Mouse (Mus musculus): Measurements from ENCODE around the gene Adra2a.

Gene Adra2a

DNA sequence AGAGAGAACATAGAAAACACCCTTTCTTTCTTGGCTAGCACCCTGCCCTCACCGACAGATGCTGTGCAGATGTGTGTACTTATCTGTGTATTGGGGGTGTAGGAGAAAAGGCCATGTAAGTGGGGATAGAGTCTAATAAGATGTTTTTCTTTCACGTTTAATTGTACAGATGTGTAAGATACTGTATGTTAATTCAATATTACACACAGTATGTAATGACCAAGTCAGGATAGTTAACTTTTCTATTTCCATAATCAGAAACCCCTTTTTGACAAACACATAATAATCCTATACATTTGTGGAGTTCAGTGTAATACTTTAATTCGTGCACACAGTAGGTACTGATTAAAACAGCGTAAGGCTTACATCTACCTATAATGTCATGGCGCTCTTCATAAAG, at the start of gene Adra2a:
TSS of gene Adra2a (plus strand) at position 301 of the 400 bp plus-strand sequence.
- no peak for DNase-seq (ENCODE audit: inconsistent age in 2 of 2, low spot score in 1 of 2)

DNA sequence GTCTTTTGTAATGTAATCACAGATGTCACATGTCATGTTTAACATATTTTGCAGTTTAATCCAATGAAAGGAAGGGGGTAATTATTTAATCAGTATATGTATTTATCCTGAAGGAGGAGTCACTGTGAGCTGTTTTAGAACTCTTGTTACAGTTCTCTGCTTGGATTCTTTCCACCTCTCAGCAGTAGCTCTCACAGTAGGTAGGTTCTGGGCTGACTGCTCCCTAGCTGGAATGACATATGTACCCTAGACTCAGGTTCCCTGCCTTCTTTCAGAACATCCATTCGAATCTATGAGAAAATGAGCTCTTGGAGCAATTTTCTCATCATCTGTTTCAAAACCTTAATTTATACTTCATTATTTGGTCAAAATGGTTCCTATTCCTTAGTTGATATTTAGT, 49.7 kb upstream of the Adra2a start:
- no peak for DNase-seq (ENCODE audit: inconsistent age in 2 of 2, low spot score in 1 of 2)

DNA sequence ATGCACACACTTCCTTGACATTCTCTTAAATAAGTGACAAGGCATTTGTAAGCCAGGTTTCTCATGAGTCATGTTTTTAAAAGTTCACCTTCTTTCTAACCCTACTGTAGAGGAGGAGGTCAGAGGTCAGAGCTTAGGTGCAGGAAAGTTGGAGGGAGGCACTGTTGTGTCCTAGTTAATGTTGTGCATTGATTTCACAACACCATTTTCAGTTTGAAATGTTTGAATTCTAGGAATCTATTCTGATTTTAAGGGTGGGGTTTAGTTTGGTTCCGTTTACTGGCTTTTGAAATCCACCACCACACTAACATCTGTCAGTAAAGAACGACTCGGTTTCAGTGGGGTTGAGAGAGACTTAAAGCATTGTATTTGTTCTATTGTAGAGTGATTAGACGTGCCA, 33.0 kb upstream of the Adra2a start:
- no peak for DNase-seq (ENCODE audit: inconsistent age in 2 of 2, low spot score in 1 of 2)

GRCm38 (mm10) chr19:54014999-54015398, 29.0 kb upstream of the Adra2a start:
- no peak for DNase-seq (ENCODE audit: inconsistent age in 2 of 2, low spot score in 1 of 2)

GRCm38 (mm10) chr19:54015503-54015902, 28.4 kb upstream of the Adra2a start:
- DNase-seq (ENCODE audit: inconsistent age in 2 of 2, low spot score in 1 of 2), result no peak

DNA sequence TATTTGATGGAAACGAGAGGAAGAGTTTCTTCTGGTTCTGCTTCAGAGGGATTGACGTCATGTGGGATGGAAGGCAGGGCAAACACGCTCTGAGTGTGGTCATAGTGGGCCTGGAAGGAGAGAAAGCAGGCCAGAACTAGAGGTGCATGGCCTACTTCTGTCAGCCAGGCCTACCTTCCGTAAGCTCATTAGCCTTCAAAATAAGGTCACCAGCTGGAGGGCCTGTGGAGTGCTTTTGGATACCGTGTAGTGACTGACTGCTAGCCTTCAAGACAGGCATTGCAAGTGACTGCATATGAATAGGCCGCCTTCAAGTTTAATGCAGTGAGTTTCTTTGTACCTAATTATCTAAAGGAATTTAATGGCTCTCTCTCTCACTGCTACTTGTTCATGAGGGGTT, 8.9 kb upstream of the Adra2a start:
- DNase-seq (ENCODE audit: inconsistent age in 2 of 2, low spot score in 1 of 2), result no peak

DNA sequence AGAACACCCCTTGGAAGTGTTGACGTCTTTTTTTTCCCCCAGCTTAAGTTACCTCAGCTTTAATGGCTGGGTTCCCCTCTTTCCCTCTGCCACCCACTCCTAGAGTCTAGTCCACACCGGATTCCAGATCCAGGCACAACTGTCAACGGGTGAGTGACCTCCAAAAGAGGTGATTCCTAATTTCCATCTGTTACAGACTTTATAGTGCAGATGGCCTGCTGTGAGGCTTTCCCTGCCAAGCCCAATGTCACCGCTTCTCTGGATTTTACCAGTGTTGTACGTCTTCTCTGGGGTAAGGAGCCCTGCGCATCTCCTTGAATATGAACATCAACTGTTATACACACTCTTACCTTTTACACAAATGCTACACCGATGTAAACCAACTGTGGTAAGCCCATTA, 4.5 kb upstream of the Adra2a start:
- DNase-seq (ENCODE audit: inconsistent age in 2 of 2, low spot score in 1 of 2), result no peak

GRCm38 (mm10) chr19:54040356-54041028, 3.5 kb upstream of the Adra2a start:
- no peak for DNase-seq (ENCODE audit: inconsistent age in 2 of 2, low spot score in 1 of 2)

GRCm38 (mm10) chr19:54041029-54041367, 3.0 kb upstream of the Adra2a start:
- DNase-seq (ENCODE audit: inconsistent age in 2 of 2, low spot score in 1 of 2), result no peak

DNA sequence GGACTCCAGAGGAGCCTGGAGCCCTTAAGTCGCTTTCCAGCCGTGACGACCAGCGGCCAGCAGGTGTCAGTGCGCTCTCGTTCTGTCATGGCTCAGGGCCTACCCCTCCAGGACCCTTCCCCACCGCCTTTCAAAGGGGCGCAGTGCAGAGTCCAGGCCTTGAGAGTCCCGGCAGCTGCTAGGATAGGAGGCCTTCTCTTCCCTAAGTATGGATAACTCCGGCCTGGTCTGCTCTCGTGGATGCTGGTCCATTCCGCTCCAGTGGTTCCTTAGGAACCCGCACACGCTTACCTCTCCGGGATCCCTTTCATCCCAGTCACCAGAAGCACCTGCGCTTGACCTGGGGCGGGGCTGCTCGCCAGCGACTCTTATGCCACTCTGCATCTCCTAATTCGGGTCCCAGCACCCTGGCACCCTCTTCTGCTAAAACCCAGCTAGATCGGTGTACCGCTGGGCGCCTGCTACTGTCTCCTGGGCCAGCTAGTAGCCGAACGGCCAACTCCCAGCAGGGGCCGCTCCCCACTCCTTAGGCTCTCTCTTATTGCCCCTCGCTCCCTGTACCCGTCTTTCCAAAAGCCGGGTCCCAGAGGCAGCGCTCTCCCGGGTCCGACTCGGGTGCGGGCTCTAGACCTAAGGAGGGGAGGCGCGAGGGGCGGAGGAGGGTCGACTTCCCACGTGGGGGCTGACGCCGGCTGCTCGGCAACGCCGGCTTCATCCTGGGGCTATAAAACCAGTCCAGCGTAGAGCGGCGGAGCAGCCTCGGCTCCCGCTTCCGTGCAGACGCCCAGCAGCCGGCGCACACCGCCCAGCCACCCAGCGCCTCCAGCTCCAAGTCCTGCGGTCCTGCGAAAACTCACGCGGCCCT, 788 bp downstream of the Adra2a start:
- DNase-seq (ENCODE audit: inconsistent age in 2 of 2, low spot score in 1 of 2), result peak; percentile 39 to 87

DNA sequence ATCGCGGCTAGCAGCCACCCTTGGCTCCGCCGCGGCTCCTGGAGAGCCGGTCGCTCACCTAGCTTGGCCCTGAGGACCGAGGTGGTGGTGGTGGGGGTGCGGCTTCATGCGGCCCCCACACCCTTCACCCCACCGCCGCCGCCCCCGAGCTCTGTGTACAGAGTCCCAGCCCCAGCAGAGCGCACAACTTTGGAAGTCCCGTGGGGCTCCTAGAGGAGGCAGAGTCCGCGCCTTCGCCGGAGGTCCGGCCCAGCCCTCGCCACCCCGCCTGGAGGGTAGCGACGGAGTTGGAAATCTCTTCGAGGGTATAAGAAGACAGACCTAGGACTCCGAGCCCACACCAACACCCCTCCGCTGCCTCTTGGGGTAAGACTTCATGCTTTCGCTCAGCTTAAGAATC, 1.5 kb downstream of the Adra2a start:
- peak in 1 of 2 experiments; percentile 51 for DNase-seq (ENCODE audit: inconsistent age in 2 of 2, low spot score in 1 of 2)

DNA sequence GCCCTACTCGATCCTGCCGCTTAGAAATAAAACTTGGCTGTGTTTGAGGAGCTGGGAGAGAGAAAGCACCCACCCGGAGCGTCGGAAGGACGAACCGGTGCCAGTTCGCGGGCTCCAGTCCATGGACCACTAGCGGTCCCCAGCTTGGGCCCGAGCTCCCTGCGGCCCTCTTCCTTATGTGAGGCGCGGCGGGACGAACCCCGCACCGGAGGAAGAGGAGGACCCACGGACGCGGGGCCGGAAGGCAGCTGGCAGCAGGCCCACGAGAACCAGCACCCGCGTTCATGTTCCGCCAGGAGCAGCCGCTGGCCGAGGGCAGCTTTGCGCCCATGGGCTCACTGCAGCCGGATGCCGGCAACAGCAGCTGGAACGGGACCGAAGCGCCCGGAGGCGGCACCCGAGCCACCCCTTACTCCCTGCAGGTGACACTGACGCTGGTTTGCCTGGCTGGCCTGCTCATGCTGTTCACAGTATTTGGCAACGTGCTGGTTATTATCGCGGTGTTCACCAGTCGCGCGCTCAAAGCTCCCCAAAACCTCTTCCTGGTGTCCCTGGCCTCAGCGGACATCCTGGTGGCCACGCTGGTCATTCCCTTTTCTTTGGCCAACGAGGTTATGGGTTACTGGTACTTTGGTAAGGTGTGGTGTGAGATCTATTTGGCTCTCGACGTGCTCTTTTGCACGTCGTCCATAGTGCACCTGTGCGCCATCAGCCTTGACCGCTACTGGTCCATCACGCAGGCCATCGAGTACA, 2.2 kb downstream of the Adra2a start:
- DNase-seq (ENCODE audit: inconsistent age in 2 of 2, low spot score in 1 of 2), result peak in 1 of 2 experiments; percentile 56

DNA sequence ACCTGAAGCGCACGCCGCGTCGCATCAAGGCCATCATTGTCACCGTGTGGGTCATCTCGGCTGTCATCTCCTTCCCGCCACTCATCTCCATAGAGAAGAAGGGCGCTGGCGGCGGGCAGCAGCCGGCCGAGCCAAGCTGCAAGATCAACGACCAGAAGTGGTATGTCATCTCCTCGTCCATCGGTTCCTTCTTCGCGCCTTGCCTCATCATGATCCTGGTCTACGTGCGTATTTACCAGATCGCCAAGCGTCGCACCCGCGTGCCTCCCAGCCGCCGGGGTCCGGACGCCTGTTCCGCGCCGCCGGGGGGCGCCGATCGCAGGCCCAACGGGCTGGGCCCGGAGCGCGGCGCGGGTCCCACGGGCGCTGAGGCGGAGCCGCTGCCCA, 2.7 kb downstream of the Adra2a start:
- no peak for DNase-seq (ENCODE audit: inconsistent age in 2 of 2, low spot score in 1 of 2)

DNA sequence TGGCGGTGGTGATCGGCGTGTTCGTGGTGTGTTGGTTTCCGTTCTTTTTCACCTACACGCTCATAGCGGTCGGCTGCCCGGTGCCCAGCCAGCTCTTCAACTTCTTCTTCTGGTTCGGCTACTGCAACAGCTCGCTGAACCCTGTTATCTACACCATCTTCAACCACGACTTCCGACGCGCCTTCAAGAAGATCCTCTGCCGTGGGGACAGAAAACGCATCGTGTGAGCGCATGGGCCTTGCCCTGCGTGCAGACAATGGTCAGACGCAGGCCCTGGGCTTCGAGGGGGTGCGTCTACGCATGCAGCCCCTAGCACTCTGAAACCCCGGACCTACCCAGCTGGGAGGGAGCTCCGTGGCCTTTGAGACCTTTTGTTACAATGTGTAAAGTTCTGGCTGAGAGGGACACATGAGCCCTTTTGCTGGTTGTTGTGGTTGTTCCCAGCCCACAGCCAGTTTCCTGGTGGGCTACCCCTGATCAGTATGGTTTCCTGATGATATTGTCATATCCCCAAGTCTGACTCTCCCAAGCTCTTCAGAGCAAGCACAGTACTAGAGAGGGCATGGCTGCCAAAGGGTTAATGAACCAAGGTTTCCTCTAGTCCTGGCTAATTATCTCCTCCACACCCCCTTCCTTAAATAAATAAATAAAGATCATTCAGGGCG, 3.6 kb downstream of the Adra2a start:
- peak in 1 of 2 experiments; percentile 30 for DNase-seq (ENCODE audit: inconsistent age in 2 of 2, low spot score in 1 of 2)

- no peak for DNase-seq (ENCODE audit: inconsistent age in 2 of 2, low spot score in 1 of 2)
Measured at GRCm38 (mm10) chr19:54048161-54048885, 4.4 kb downstream of the Adra2a start.

DNA sequence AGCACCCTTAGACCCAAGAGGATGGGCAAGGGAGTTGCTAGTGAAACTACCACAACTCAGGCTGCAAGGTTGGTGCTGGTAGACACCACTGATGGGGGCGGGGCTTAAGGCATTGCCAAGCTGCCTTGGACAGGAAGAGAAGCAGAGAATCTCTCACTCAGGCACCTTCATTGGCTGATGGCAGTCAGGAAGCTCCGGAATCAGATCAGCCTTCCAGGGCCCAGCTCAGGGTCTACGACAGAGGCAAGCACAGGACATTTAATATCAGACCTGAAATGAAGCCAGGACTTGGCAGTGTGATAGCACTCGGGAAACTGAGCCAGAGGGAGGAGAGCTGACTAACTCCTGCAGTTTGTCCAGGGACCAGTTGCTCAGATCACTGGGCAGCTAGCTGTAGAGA, 7.7 kb downstream of the Adra2a start:
- DNase-seq (ENCODE audit: inconsistent age in 2 of 2, low spot score in 1 of 2), result no peak

- DNase-seq (ENCODE audit: inconsistent age in 2 of 2, low spot score in 1 of 2), result no peak
Measured at GRCm38 (mm10) chr19:54055845-54056244, 11.9 kb downstream of the Adra2a start.

- DNase-seq (ENCODE audit: inconsistent age in 2 of 2, low spot score in 1 of 2), result no peak
Measured at GRCm38 (mm10) chr19:54068447-54068846, 24.5 kb downstream of the Adra2a start.

GRCm38 (mm10) chr19:54070521-54070920, 26.6 kb downstream of the Adra2a start:
- no peak for DNase-seq (ENCODE audit: inconsistent age in 2 of 2, low spot score in 1 of 2)

- DNase-seq (ENCODE audit: inconsistent age in 2 of 2, low spot score in 1 of 2), result no peak
Measured at GRCm38 (mm10) chr19:54072233-54072800, 28.4 kb downstream of the Adra2a start.

All from adrenal gland, adult (tissue).